Mouse (Mus musculus): ENCODE results near the gene Rbfox2. TPM values are rescaled to one million over a fixed set of nuclear protein-coding genes. Genes with fewer than 3 reads are reported as not detected.

The Rbfox2 gene
- polyA plus RNA-seq, 2 experiments, result 94.7 to 189 TPM

DNA sequence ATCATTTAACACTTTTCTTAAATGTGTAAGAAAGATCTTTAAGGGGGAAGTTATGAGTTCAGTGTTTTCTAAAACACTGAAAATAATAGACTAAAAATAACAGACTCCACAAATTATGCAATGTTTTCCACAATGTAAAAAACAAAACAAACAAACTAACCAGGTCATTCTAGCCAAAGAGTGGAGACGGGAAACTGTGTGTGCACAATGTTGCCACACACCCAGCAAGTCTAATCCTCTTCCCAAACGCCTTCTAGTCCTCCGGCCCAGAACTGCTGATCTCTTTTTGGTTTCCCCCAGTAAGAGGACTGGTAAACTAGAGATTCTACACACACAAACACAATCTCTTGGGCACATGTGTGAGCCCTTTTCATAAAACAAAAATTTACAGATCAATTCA lies 55.1 kb downstream of the Rbfox2 start:
- DNase-seq (ENCODE audit: low spot score), result no peak
- TF ChIP-seq POLR2A (IDR thresholded peaks at IDR 0.05; ENCODE audit: borderline replicate concordance, extremely low read depth, insufficient read depth, insufficient read length), result no peak
- Histone ChIP-seq H3K36me3 (ENCODE audit: control insufficient read depth, insufficient read depth, low read length) (no peaks in the 10 kb centered on the region), H3K27ac (replicated peaks; ENCODE audit: low read depth, low read length) (no peak overlapping the region), H3K4me2 (replicated peaks; ENCODE audit: low read depth, low read length, severe bottlenecking) (no peak overlapping the region), H3K4me3 (replicated peaks; ENCODE audit: low read length) (no peak overlapping the region), H3K27me3 (ENCODE audit: control insufficient read depth, insufficient read depth, low read length) (no peaks in the 10 kb centered on the region), H3K9me3 (ENCODE audit: control insufficient read depth, low read length) (no peaks in the 10 kb centered on the region), H3K4me1 (ENCODE audit: control insufficient read depth, insufficient read depth, low read length) (peaks cover 45% of the 10 kb centered on the region), H3K9ac (ENCODE audit: low read depth, low read length, severe bottlenecking) (no peak overlapping the region)
- WGBS, result 55% methylated on average over 3 of the region's 3 CpGs
- no peak for ATAC-seq (ENCODE audit: low FRiP score, low read depth)

DNA sequence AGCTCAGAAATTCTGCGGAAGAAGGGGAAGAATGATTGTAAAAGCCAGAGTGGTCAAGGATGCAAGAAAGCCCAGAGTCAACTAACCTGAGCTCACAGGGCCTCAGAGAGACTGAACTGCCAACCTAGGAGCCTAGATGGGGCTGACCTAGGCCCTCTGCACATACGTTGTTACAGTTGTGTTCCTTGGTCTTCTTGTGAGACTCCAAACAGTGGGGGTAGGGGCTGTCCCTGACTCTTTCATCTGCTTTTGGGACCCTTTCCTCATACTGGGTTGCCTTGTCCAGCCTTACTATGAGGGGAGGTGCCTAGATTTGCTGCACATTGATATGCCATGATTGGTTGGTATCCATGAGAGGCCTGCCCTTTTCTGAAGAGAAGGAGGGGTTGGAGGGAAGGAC lies 56.0 kb downstream of the Rbfox2 start:
- Histone ChIP-seq H3K4me1 (ENCODE audit: control insufficient read depth, insufficient read depth, low read length) (peaks cover 45% of the 10 kb centered on the region), H3K27me3 (ENCODE audit: control insufficient read depth, insufficient read depth, low read length) (no peaks in the 10 kb centered on the region), H3K4me2 (replicated peaks; ENCODE audit: low read depth, low read length, severe bottlenecking) (no peak overlapping the region), H3K27ac (replicated peaks; ENCODE audit: low read depth, low read length) (no peak overlapping the region), H3K36me3 (ENCODE audit: control insufficient read depth, insufficient read depth, low read length) (no peaks in the 10 kb centered on the region), H3K4me3 (replicated peaks; ENCODE audit: low read length) (no peak overlapping the region), H3K9ac (ENCODE audit: low read depth, low read length, severe bottlenecking) (no peak overlapping the region), H3K9me3 (ENCODE audit: control insufficient read depth, low read length) (no peaks in the 10 kb centered on the region)
- ATAC-seq (ENCODE audit: low FRiP score, low read depth) (no peak), DNase-seq (ENCODE audit: low spot score) (no peak)
- TF ChIP-seq POLR2A (IDR thresholded peaks at IDR 0.05; ENCODE audit: borderline replicate concordance, extremely low read depth, insufficient read depth, insufficient read length), result no peak
- 72% methylated on average over 2 of the region's 2 CpGs for WGBS

DNA sequence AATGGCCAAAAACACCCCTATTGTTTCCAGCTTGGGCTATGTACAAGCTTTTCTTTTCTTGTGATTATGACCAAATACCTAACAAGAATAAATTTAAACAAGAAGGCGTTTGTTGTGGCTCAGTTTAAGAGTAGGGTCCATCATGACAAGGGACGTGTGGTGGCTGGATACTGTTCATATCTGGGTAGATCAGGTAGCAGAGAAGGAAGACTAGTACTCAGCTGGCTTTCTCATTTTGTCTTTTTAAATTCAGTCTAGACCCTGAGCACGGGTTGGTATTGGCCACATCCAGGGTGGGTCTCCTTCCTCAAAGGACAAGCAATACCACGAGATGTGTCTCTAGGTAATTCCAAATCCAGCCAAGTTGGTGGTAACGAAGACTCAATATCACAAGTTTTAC lies 57.4 kb downstream of the Rbfox2 start:
- no peak for DNase-seq (ENCODE audit: low spot score)
- H3K4me3 ChIP-seq (replicated peaks; ENCODE audit: low read length), result no peak overlapping the region
- TF ChIP-seq POLR2A (IDR thresholded peaks at IDR 0.05; ENCODE audit: borderline replicate concordance, extremely low read depth, insufficient read depth, insufficient read length), result no peak
- ATAC-seq (ENCODE audit: low FRiP score, low read depth), result no peak
- no peak overlapping the region for H3K4me2 ChIP-seq (replicated peaks; ENCODE audit: low read depth, low read length, severe bottlenecking)
- H3K4me1 ChIP-seq (ENCODE audit: control insufficient read depth, insufficient read depth, low read length), result peaks cover 41% of the 10 kb centered on the region
- H3K9me3 ChIP-seq (ENCODE audit: control insufficient read depth, low read length), result no peaks in the 10 kb centered on the region
- no peaks in the 10 kb centered on the region for H3K36me3 ChIP-seq (ENCODE audit: control insufficient read depth, insufficient read depth, low read length)
- WGBS, result 83% methylated on average over 5 of the region's 5 CpGs
- no peak overlapping the region for H3K27ac ChIP-seq (replicated peaks; ENCODE audit: low read depth, low read length)
- no peak overlapping the region for H3K9ac ChIP-seq (ENCODE audit: low read depth, low read length, severe bottlenecking)
- H3K27me3 ChIP-seq (ENCODE audit: control insufficient read depth, insufficient read depth, low read length), result no peaks in the 10 kb centered on the region

DNA sequence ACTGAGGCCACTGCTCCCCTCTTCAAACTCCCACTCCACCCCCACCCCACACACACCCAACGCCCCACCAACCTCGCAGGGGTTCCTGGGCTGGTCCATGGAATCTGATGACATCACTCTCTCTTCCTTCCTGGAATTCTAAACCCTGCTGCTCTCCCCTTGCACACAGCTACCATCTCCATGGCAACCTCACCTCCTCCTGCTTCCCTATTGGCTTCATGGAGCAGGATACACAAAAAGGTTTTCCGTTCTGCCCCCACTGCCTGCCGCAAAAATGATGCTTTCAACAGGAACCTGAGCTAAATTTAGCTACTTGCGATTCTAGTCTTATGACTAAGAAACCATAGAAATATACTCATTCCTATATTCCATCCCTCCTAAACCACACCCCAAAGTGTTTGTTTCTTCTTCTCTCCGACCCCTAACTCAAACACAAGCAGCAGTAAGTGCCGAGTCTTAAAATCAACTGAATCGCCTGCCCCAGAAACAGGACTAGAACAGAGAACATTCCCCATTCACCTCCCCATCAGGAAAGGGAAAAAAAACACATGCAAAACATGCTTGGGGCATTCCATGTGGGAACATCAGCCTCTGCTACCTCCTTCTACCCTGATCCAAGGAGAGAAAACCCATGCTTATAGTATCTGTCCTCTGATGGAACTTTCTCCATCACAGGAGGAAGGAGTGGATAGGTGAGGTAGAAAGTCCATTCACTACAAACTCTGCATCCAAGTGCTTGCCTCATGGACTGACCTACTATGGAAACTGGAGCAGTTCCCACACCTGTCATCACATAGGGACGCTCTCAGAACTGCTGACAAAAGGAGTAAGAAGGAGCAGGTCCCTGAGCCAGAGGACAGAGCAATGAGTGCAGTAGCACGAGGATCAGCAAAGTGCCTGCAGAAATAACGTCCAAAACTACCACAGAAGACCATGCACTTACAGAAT lies 61.1 kb downstream of the Rbfox2 start:
- 15% methylated on average over 11 of the region's 11 CpGs for WGBS
- ATAC-seq (ENCODE audit: low FRiP score, low read depth) (peak; percentile 91), DNase-seq (ENCODE audit: low spot score) (peak; percentile 80)
- Histone ChIP-seq H3K4me1 (ENCODE audit: control insufficient read depth, insufficient read depth, low read length) (peaks cover 15% of the 10 kb centered on the region), H3K4me2 (replicated peaks; ENCODE audit: low read depth, low read length, severe bottlenecking) (peak overlapping the region; percentile 37), H3K36me3 (ENCODE audit: control insufficient read depth, insufficient read depth, low read length) (no peaks in the 10 kb centered on the region), H3K9ac (ENCODE audit: low read depth, low read length, severe bottlenecking) (peak overlapping the region; percentile 6; the same call in 1 of the 2 replicates), H3K4me3 (replicated peaks; ENCODE audit: low read length) (no peak overlapping the region), H3K9me3 (ENCODE audit: control insufficient read depth, low read length) (no peaks in the 10 kb centered on the region), H3K27ac (replicated peaks; ENCODE audit: low read depth, low read length) (peak overlapping the region; percentile 76), H3K27me3 (ENCODE audit: control insufficient read depth, insufficient read depth, low read length) (no peaks in the 10 kb centered on the region)
- no peak for TF ChIP-seq POLR2A (IDR thresholded peaks at IDR 0.05; ENCODE audit: borderline replicate concordance, extremely low read depth, insufficient read depth, insufficient read length)

DNA sequence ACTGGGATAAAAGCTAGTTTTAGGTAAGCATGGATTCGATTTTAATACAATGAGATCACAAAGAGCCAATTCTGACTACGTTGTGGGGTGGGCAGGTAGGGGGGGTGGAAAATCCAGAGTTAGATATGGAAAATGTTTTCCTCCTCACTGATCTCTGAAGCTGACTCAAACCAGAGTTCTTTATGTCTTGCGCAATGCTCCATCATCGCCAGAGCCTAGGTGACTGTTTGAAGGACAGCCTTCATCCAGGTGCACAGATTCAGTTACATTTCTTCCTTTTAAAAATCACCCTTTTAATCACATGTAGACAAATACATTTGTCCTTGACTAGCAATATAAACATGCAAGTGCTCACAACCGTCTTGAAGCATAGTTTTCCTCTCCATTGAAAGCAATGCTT lies 62.2 kb downstream of the Rbfox2 start:
- H3K4me1 ChIP-seq (ENCODE audit: control insufficient read depth, insufficient read depth, low read length), result peaks cover 15% of the 10 kb centered on the region

More for the DNA sequence above, 62.2 kb downstream of the Rbfox2 start:
- Histone ChIP-seq H3K36me3 (ENCODE audit: control insufficient read depth, insufficient read depth, low read length) (no peaks in the 10 kb centered on the region), H3K9ac (ENCODE audit: low read depth, low read length, severe bottlenecking) (no peak overlapping the region), H3K27me3 (ENCODE audit: control insufficient read depth, insufficient read depth, low read length) (no peaks in the 10 kb centered on the region), H3K4me3 (replicated peaks; ENCODE audit: low read length) (no peak overlapping the region), H3K9me3 (ENCODE audit: control insufficient read depth, low read length) (no peaks in the 10 kb centered on the region), H3K27ac (replicated peaks; ENCODE audit: low read depth, low read length) (no peak overlapping the region), H3K4me2 (replicated peaks; ENCODE audit: low read depth, low read length, severe bottlenecking) (no peak overlapping the region)
- no peak for TF ChIP-seq POLR2A (IDR thresholded peaks at IDR 0.05; ENCODE audit: borderline replicate concordance, extremely low read depth, insufficient read depth, insufficient read length)
- DNase-seq (ENCODE audit: low spot score), result no peak
- 76% methylated on average over 5 of the region's 5 CpGs for WGBS
- ATAC-seq (ENCODE audit: low FRiP score, low read depth), result no peak
